Mouse (Mus musculus): ENCODE measurements at regions not wholly inside any gene's neighbourhood (a gene's known extent, or its start where the extent isn't known, plus 50 kb on each side); places are given as distances from the start of the nearest gene placed in this dataset.

DNA sequence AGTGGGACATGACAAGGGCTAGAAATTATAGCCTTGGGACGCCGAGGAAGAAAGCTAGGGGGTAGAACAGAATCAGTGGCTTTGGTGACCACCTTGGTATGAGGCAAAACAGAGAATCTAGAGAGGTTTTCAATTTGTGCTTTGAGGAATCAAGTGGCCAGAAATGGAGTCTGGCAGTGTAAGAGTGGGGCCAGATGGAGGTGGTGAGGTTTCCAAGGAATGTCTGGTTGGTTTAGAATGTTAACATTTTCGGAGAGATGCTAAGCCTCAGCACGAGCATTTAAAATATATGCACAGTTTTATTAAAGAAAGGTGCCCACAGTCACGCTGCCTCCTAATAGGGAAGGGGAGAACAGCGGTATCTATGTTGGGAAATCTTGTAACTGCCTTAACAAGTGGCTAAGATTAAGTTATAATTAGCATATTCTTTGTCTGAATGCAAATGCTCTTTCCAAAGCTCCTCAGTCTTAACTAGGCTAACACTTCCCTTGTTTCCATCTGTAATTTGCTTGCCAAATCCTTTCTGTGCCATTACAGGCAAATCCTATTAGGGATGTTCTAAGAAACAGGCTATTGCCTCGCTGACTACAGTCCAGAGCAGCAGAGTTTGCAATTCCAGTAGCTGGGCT is 117.9 kb upstream of the Pbx1 start:
- WGBS, result 63% methylated on average over 7 of the region's 7 CpGs
- no peak overlapping the region for H3K27ac ChIP-seq (ENCODE audit: insufficient read depth, low read depth, low read length)
- no peak for TF ChIP-seq CTCF (IDR thresholded peaks at IDR 0.05; ENCODE audit: extremely low read depth, insufficient read length, insufficient replicate concordance, low read depth, low read length)
- no peaks in the 10 kb centered on the region for H3K4me1 ChIP-seq (ENCODE audit: control insufficient read depth, insufficient read depth, insufficient read length, low read length)
- no peaks in the 10 kb centered on the region for H3K27me3 ChIP-seq (ENCODE audit: control insufficient read depth, insufficient read depth, low read length)
- H3K36me3 ChIP-seq (ENCODE audit: control insufficient read depth, insufficient read depth, low read length), result no peaks in the 10 kb centered on the region
- H3K4me3 ChIP-seq (ENCODE audit: low read depth, low read length), result no peak overlapping the region

DNA sequence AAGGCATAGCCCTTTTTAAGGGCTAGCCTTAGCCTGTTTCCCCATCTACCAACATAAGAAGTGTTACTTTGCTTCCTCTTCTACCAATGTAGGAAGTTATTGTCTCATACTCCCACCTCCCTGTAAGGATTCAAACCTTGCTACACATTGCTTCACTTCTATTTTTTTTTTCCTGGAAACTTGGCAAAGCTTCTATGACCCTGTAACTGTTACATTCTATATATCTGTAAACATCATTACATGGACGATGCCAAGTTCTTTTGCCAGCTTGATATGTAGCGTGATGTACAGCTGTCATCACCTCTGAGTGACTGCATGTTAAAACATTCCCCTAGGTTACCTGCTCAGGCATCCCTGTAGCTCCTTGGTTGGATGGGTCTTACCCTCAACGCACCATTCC is 114.1 kb upstream of the Pbx1 start:
- TF ChIP-seq POLR2A (IDR thresholded peaks at IDR 0.05; ENCODE audit: low read depth, low read length), result no peak
- no peak for TF ChIP-seq CTCF (IDR thresholded peaks at IDR 0.05; ENCODE audit: extremely low read depth, insufficient read length, insufficient replicate concordance, low read depth, low read length)
- H3K4me1 ChIP-seq (ENCODE audit: control insufficient read depth, insufficient read depth, insufficient read length, low read length), result no peaks in the 10 kb centered on the region
- WGBS, result 86% methylated on average over 3 of the region's 3 CpGs
- no peak overlapping the region for H3K4me3 ChIP-seq (ENCODE audit: low read depth, low read length)
- H3K27ac ChIP-seq (ENCODE audit: insufficient read depth, low read depth, low read length), result no peak overlapping the region
- H3K27me3 ChIP-seq (ENCODE audit: control insufficient read depth, insufficient read depth, low read length), result no peaks in the 10 kb centered on the region
- H3K36me3 ChIP-seq (ENCODE audit: control insufficient read depth, insufficient read depth, low read length), result no peaks in the 10 kb centered on the region

DNA sequence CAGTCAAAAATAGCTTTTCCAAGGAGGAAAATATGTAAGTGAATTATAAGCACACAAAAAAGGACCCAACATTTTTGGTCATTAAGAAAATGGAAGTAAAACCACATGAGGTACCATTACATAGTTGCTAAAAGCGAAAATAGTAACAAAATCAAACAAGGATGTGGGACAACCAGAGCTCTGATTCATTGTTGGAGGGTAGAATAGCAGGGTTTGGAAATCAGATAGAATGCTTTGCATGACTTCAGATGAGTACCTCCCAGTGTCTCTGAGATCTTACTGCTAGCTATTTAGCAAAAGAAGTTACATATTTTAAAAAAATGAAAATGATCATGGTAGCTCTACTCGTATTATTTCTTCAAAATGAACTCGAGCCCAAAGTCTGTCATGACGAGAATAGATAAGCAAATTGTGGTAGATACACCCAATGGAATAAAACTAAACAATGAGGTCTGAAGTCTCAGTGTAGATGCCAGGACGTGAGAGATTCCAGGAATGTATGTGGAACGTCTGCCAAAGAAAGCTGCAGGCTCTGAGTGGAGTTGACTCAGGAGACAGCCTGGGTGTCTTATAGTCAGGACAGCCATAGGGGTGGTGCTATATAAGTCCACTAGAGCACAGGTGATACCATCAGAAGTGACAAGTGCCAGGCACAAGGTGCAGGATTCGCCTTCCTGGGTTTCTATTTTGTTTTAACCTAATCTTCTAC is 113.2 kb upstream of the Pbx1 start:
- 33% methylated on average over 7 of the region's 7 CpGs for WGBS
- Histone ChIP-seq H3K27me3 (ENCODE audit: control insufficient read depth, insufficient read depth, low read length) (no peaks in the 10 kb centered on the region), H3K4me1 (ENCODE audit: control insufficient read depth, insufficient read depth, insufficient read length, low read length) (no peaks in the 10 kb centered on the region), H3K36me3 (ENCODE audit: control insufficient read depth, insufficient read depth, low read length) (no peaks in the 10 kb centered on the region), H3K27ac (ENCODE audit: insufficient read depth, low read depth, low read length) (no peak overlapping the region), H3K4me3 (ENCODE audit: low read depth, low read length) (no peak overlapping the region)
- TF ChIP-seq POLR2A (IDR thresholded peaks at IDR 0.05; ENCODE audit: low read depth, low read length) (no peak), CTCF (IDR thresholded peaks at IDR 0.05; ENCODE audit: extremely low read depth, insufficient read length, insufficient replicate concordance, low read depth, low read length) (no peak)

DNA sequence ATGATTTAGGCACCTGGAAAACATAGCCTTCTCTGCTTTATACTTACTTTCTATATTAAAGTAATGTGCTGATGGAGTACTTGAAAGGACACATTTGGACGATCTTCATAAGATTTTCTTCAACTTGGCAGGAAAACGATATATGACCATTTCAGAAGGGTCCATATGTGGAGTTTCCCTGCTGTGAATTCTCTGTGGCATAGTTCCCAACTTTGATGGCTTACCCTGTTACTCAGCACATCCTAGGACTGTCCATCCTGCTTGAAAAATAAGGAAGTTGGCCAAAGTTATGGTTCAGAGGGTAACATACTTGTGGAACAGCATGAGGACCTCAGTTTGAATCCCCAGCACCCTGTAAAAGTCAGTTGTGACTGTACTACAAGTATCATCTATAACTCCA is 109.2 kb upstream of the Pbx1 start:
- TF ChIP-seq POLR2A (IDR thresholded peaks at IDR 0.05; ENCODE audit: low read depth, low read length) (no peak), CTCF (IDR thresholded peaks at IDR 0.05; ENCODE audit: extremely low read depth, insufficient read length, insufficient replicate concordance, low read depth, low read length) (no peak)

DNA sequence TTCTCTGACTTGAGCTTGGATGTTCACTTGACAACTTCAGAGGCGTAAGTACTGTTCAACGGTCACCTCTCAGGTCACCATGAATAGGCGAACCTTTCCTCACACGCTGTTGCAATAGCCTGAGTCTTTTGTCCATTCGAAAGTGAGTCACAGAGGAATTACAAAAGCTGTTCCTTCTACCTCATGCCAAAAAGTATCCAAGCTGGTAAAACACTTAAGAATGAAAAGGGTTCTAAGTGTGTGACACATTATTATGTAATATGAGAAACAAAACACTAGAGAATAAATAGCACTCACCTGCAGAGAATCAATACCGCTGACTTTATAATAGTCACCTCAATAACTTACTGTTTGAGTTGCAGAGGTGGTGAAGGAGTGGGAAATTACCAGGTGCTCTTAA is 86.0 kb upstream of the Pbx1 start:
- H3K27ac ChIP-seq (ENCODE audit: insufficient read depth, low read depth, low read length), result no peak overlapping the region
- no peak for TF ChIP-seq CTCF (IDR thresholded peaks at IDR 0.05; ENCODE audit: extremely low read depth, insufficient read length, insufficient replicate concordance, low read depth, low read length)
- no peak for TF ChIP-seq POLR2A (IDR thresholded peaks at IDR 0.05; ENCODE audit: low read depth, low read length)
- H3K27me3 ChIP-seq (ENCODE audit: control insufficient read depth, insufficient read depth, low read length), result no peaks in the 10 kb centered on the region
- H3K4me1 ChIP-seq (ENCODE audit: control insufficient read depth, insufficient read depth, insufficient read length, low read length), result no peaks in the 10 kb centered on the region
- WGBS, result 82% methylated on average over 6 of the region's 6 CpGs
- no peaks in the 10 kb centered on the region for H3K36me3 ChIP-seq (ENCODE audit: control insufficient read depth, insufficient read depth, low read length)
- H3K4me3 ChIP-seq (ENCODE audit: low read depth, low read length), result no peak overlapping the region

More for the DNA sequence above, 109.2 kb upstream of the Pbx1 start:
- Histone ChIP-seq H3K4me3 (ENCODE audit: low read depth, low read length) (no peak overlapping the region), H3K27me3 (ENCODE audit: control insufficient read depth, insufficient read depth, low read length) (no peaks in the 10 kb centered on the region), H3K27ac (ENCODE audit: insufficient read depth, low read depth, low read length) (no peak overlapping the region), H3K36me3 (ENCODE audit: control insufficient read depth, insufficient read depth, low read length) (no peaks in the 10 kb centered on the region), H3K4me1 (ENCODE audit: control insufficient read depth, insufficient read depth, insufficient read length, low read length) (no peaks in the 10 kb centered on the region)
- WGBS, result 74% methylated on average over 2 of the region's 2 CpGs

DNA sequence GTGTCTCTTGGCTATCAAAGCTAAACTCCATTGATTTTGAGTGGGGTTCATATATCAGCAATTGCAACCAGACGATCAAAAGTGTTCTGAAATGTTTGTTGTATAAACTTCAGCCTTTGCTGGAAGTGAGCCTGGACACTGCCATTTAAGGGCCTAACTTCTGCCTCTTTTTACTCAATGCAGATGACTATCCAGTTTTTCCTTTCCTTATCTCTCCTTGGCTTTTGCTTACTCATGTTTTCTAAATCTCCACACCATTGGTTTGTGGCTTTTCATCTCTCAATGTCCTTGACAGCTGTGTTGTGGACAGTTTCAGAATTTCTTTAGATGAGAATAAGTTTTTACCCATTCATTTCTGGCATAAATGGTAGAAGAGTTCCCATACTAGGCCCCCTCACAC is 74.3 kb upstream of the Pbx1 start:
- Histone ChIP-seq H3K27me3 (ENCODE audit: control insufficient read depth, insufficient read depth, low read length) (no peaks in the 10 kb centered on the region), H3K27ac (ENCODE audit: insufficient read depth, low read depth, low read length) (no peak overlapping the region), H3K4me1 (ENCODE audit: control insufficient read depth, insufficient read depth, insufficient read length, low read length) (no peaks in the 10 kb centered on the region), H3K36me3 (ENCODE audit: control insufficient read depth, insufficient read depth, low read length) (no peaks in the 10 kb centered on the region), H3K4me3 (ENCODE audit: low read depth, low read length) (no peak overlapping the region)
- WGBS, result 53% methylated on average over 1 of the region's 1 CpGs
- TF ChIP-seq POLR2A (IDR thresholded peaks at IDR 0.05; ENCODE audit: low read depth, low read length) (no peak), CTCF (IDR thresholded peaks at IDR 0.05; ENCODE audit: extremely low read depth, insufficient read length, insufficient replicate concordance, low read depth, low read length) (no peak)

DNA sequence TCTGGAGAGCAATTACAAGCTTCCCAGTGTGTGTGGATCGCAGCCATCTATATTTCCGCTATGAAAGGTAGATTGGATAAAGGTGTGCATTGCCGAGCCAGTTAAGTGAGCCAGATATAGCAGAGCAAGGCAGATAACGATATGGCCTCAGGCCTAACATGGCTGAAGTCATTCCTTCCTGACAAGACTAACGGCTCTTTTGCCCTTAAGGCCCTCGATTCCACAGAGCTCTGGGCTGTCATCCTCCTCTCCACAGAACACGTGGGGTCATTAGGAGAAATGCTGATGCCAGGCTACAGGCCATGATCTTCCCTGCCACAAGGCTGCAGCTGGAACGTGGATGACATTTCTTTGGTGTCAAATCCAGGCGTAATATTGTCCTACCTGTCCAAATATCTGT is 72.7 kb upstream of the Pbx1 start:
- Histone ChIP-seq H3K4me3 (ENCODE audit: low read depth, low read length) (no peak overlapping the region), H3K27ac (ENCODE audit: insufficient read depth, low read depth, low read length) (no peak overlapping the region), H3K27me3 (ENCODE audit: control insufficient read depth, insufficient read depth, low read length) (no peaks in the 10 kb centered on the region), H3K4me1 (ENCODE audit: control insufficient read depth, insufficient read depth, insufficient read length, low read length) (no peaks in the 10 kb centered on the region), H3K36me3 (ENCODE audit: control insufficient read depth, insufficient read depth, low read length) (no peaks in the 10 kb centered on the region)
- WGBS, result 80% methylated on average over 9 of the region's 9 CpGs
- TF ChIP-seq CTCF (IDR thresholded peaks at IDR 0.05; ENCODE audit: extremely low read depth, insufficient read length, insufficient replicate concordance, low read depth, low read length) (no peak), POLR2A (IDR thresholded peaks at IDR 0.05; ENCODE audit: low read depth, low read length) (no peak)
